Mouse (Mus musculus): ENCODE data around the gene Sacm1l. TPM values are rescaled to one million over a fixed set of nuclear protein-coding genes. Genes with fewer than 3 reads are reported as not detected.

The Sacm1l gene
- polyA plus RNA-seq, 1 experiment from 2014 or later, result 53.9 TPM

GRCm38 (mm10) chr9:123489727-123490343 lies 39.7 kb upstream of the Sacm1l start:
- Histone ChIP-seq H3K9ac (ENCODE audit: low read length) (no peak overlapping the region), H3K27ac (ENCODE audit: low read depth, low read length) (no peak overlapping the region), H3K36me3 (ENCODE audit: control insufficient read depth, insufficient read depth, low read length) (no peaks in the 10 kb centered on the region), H3K4me2 (no peak overlapping the region), H3K9me3 (ENCODE audit: control insufficient read depth, low read length) (no peaks in the 10 kb centered on the region), H3K4me1 (ENCODE audit: control insufficient read depth, insufficient read depth, low read length) (no peaks in the 10 kb centered on the region), H3K4me3 (ENCODE audit: low read depth, low read length) (no peak overlapping the region), H3K27me3 (ENCODE audit: control insufficient read depth, insufficient read depth, low read length) (no peaks in the 10 kb centered on the region)
- WGBS, result 84% methylated on average over 9 of the region's 9 CpGs
- DNase-seq (ENCODE audit: low spot score, missing footprints) (no peak), ATAC-seq (ENCODE audit: low FRiP score) (no peak)

DNA sequence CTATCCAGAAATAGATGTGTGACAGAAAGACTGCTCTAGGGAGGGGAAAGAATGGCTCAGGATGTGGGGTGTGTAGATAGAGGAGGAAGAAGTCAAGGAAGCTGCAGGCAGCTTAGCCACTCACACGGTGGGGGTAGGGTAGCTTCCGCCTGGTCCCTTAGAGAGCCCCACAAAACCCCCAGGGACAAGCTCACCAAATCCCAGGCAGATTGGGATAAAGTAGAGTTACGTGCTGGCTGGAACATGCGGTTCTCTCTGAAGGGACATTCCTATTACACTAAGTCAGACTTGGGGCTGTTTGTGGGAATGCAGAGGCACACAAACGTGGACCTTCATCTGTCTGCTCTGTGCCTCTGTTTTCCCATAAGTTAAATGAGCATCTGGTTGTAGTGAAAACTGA lies 38.6 kb upstream of the Sacm1l start:
- DNase-seq (ENCODE audit: low spot score, missing footprints) (no peak), ATAC-seq (ENCODE audit: low FRiP score) (no peak)
- H3K4me1 ChIP-seq (ENCODE audit: control insufficient read depth, insufficient read depth, low read length), result no peaks in the 10 kb centered on the region
- H3K27me3 ChIP-seq (ENCODE audit: control insufficient read depth, insufficient read depth, low read length), result no peaks in the 10 kb centered on the region
- 80% methylated on average over 5 of the region's 5 CpGs for WGBS
- no peaks in the 10 kb centered on the region for H3K9me3 ChIP-seq (ENCODE audit: control insufficient read depth, low read length)
- no peaks in the 10 kb centered on the region for H3K36me3 ChIP-seq (ENCODE audit: control insufficient read depth, insufficient read depth, low read length)
- H3K4me2 ChIP-seq, result no peak overlapping the region
- no peak overlapping the region for H3K9ac ChIP-seq (ENCODE audit: low read length)
- no peak overlapping the region for H3K27ac ChIP-seq (ENCODE audit: low read depth, low read length)
- H3K4me3 ChIP-seq (ENCODE audit: low read depth, low read length), result no peak overlapping the region

DNA sequence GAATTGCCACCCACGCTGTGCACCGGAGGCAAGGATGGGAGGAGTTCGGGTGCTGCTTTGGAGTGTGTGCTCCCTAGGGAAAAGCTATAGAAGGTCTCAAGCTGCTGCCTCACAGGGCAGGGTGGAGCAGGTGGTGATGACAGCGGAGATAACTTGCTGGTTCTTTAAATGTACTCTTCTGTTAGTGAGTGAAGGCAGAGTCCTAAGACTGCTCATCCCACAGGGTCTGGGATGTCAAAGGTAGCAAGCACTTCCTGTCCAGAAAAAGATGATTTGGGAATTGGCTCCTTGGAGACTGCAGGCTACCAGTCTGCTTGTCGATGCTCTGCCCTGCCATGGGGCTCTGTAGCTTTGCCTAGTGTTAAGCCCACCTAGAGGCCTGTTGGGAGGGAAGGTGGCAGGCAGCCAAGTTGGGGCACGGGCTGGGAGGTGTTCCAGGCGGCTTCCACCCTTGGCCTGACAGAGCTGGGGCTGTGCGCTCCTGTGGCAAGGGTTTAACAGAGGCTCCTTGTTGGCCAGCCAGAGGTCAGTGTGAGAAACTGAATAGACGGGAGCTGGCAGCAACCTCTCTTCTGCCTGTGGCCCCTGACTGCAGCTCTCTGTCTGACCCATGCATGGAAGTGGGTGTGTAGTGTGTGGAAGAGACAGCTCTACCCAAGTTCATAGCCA lies 37.5 kb upstream of the Sacm1l start:
- DNase-seq (ENCODE audit: low spot score, missing footprints) (no peak), ATAC-seq (ENCODE audit: low FRiP score) (no peak)
- no peak overlapping the region for H3K4me3 ChIP-seq (ENCODE audit: low read depth, low read length)
- 87% methylated on average over 9 of the region's 9 CpGs for WGBS
- no peaks in the 10 kb centered on the region for H3K4me1 ChIP-seq (ENCODE audit: control insufficient read depth, insufficient read depth, low read length)
- no peaks in the 10 kb centered on the region for H3K27me3 ChIP-seq (ENCODE audit: control insufficient read depth, insufficient read depth, low read length)
- no peak overlapping the region for H3K9ac ChIP-seq (ENCODE audit: low read length)
- no peak overlapping the region for H3K27ac ChIP-seq (ENCODE audit: low read depth, low read length)
- H3K4me2 ChIP-seq, result no peak overlapping the region
- no peaks in the 10 kb centered on the region for H3K36me3 ChIP-seq (ENCODE audit: control insufficient read depth, insufficient read depth, low read length)
- no peaks in the 10 kb centered on the region for H3K9me3 ChIP-seq (ENCODE audit: control insufficient read depth, low read length)

DNA sequence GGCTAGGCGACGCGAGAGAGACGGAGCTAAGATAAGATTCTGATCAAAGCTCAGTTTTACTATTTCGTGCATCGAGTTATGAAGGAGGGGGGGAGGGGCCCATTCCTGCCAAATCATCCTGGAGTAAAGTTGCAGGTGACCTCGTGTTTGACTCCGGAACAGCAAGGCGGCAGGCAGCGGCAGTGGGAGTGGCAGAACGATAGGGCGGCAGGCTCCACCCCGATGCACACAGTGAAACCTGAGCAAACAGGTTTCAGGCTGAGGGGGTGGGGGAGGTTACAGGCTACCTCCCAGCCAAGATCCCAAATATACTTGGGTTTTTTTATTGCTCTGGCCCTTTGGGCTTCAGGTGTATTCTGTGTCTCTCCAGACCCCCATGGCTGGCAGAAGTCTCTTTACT lies 32.9 kb upstream of the Sacm1l start:
- H3K27ac ChIP-seq (ENCODE audit: low read depth, low read length), result no peak overlapping the region
- H3K9ac ChIP-seq (ENCODE audit: low read length), result no peak overlapping the region
- no peaks in the 10 kb centered on the region for H3K27me3 ChIP-seq (ENCODE audit: control insufficient read depth, insufficient read depth, low read length)
- 21% methylated on average over 13 of the region's 13 CpGs for WGBS
- H3K4me1 ChIP-seq (ENCODE audit: control insufficient read depth, insufficient read depth, low read length), result no peaks in the 10 kb centered on the region
- H3K4me3 ChIP-seq (ENCODE audit: low read depth, low read length), result no peak overlapping the region
- H3K36me3 ChIP-seq (ENCODE audit: control insufficient read depth, insufficient read depth, low read length), result no peaks in the 10 kb centered on the region
- H3K4me2 ChIP-seq, result no peak overlapping the region
- ATAC-seq (ENCODE audit: low FRiP score), result no peak
- DNase-seq (ENCODE audit: low spot score, missing footprints), result no peak
- H3K9me3 ChIP-seq (ENCODE audit: control insufficient read depth, low read length), result no peaks in the 10 kb centered on the region

GRCm38 (mm10) chr9:123497906-123498305 lies 31.7 kb upstream of the Sacm1l start:
- DNase-seq (ENCODE audit: low spot score, missing footprints), result no peak
- WGBS, result 85% methylated on average over 5 of the region's 5 CpGs
- Histone ChIP-seq H3K27ac (ENCODE audit: low read depth, low read length) (no peak overlapping the region), H3K9me3 (ENCODE audit: control insufficient read depth, low read length) (no peaks in the 10 kb centered on the region), H3K9ac (ENCODE audit: low read length) (no peak overlapping the region), H3K4me1 (ENCODE audit: control insufficient read depth, insufficient read depth, low read length) (no peaks in the 10 kb centered on the region), H3K4me3 (ENCODE audit: low read depth, low read length) (no peak overlapping the region), H3K4me2 (no peak overlapping the region), H3K36me3 (ENCODE audit: control insufficient read depth, insufficient read depth, low read length) (no peaks in the 10 kb centered on the region), H3K27me3 (ENCODE audit: control insufficient read depth, insufficient read depth, low read length) (no peaks in the 10 kb centered on the region)
- no peak for ATAC-seq (ENCODE audit: low FRiP score)

GRCm38 (mm10) chr9:123500480-123500879 lies 29.1 kb upstream of the Sacm1l start:
- Histone ChIP-seq H3K9me3 (ENCODE audit: control insufficient read depth, low read length) (no peaks in the 10 kb centered on the region), H3K27ac (ENCODE audit: low read depth, low read length) (no peak overlapping the region), H3K9ac (ENCODE audit: low read length) (no peak overlapping the region), H3K4me2 (no peak overlapping the region), H3K27me3 (ENCODE audit: control insufficient read depth, insufficient read depth, low read length) (no peaks in the 10 kb centered on the region), H3K36me3 (ENCODE audit: control insufficient read depth, insufficient read depth, low read length) (no peaks in the 10 kb centered on the region), H3K4me3 (ENCODE audit: low read depth, low read length) (no peak overlapping the region), H3K4me1 (ENCODE audit: control insufficient read depth, insufficient read depth, low read length) (no peaks in the 10 kb centered on the region)
- no peak for ATAC-seq (ENCODE audit: low FRiP score)
- no peak for DNase-seq (ENCODE audit: low spot score, missing footprints)
- 90% methylated on average over 4 of the region's 4 CpGs for WGBS

DNA sequence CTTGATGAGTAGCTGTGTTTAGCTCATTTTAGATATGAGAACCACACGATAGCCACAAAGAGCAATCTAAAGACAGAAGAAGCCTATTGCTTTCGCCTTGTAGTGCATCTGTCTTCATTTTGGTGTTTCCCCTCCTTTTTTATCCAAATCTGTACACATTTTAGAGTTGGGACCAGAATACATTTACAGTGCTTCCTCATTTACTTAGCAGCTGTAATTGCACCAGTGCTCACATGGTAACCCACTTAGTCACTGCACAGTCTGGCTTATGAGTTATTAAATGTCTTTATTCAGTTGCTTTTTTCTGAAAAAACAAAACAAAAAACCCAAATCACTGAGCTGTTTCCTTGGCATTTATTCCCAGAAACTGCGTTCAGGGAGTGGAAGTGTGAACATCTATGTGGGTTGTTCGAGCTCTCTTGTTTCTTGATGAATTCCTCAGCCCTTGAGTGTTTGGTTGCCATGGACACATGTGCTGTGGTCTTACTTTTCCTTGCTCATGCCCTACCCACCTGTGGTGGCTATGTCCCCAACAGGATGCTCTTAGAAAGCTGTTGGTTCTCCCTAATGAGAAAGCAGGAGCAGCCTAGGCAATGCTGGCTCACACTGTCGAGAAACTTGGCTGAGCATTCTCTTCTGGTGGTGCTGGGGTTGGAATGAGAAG lies 26.3 kb upstream of the Sacm1l start:
- no peak for ATAC-seq (ENCODE audit: low FRiP score)
- Histone ChIP-seq H3K9ac (ENCODE audit: low read length) (no peak overlapping the region), H3K4me1 (ENCODE audit: control insufficient read depth, insufficient read depth, low read length) (no peaks in the 10 kb centered on the region), H3K9me3 (ENCODE audit: control insufficient read depth, low read length) (no peaks in the 10 kb centered on the region), H3K4me3 (ENCODE audit: low read depth, low read length) (no peak overlapping the region), H3K27me3 (ENCODE audit: control insufficient read depth, insufficient read depth, low read length) (no peaks in the 10 kb centered on the region), H3K4me2 (no peak overlapping the region), H3K27ac (ENCODE audit: low read depth, low read length) (no peak overlapping the region), H3K36me3 (ENCODE audit: control insufficient read depth, insufficient read depth, low read length) (no peaks in the 10 kb centered on the region)
- DNase-seq (ENCODE audit: low spot score, missing footprints), result no peak
- 80% methylated on average over 5 of the region's 5 CpGs for WGBS

GRCm38 (mm10) chr9:123504325-123504724 lies 25.2 kb upstream of the Sacm1l start:
- Histone ChIP-seq H3K4me3 (ENCODE audit: low read depth, low read length) (no peak overlapping the region), H3K9ac (ENCODE audit: low read length) (no peak overlapping the region), H3K4me1 (ENCODE audit: control insufficient read depth, insufficient read depth, low read length) (no peaks in the 10 kb centered on the region), H3K27me3 (ENCODE audit: control insufficient read depth, insufficient read depth, low read length) (no peaks in the 10 kb centered on the region), H3K27ac (ENCODE audit: low read depth, low read length) (no peak overlapping the region), H3K4me2 (no peak overlapping the region), H3K36me3 (ENCODE audit: control insufficient read depth, insufficient read depth, low read length) (no peaks in the 10 kb centered on the region), H3K9me3 (ENCODE audit: control insufficient read depth, low read length) (no peaks in the 10 kb centered on the region)
- ATAC-seq (ENCODE audit: low FRiP score) (peak; percentile 78), DNase-seq (ENCODE audit: low spot score, missing footprints) (peak; percentile 92)
- 11% methylated on average over 2 of the region's 2 CpGs for WGBS

GRCm38 (mm10) chr9:123505598-123505997 lies 24.0 kb upstream of the Sacm1l start:
- WGBS, result 79% methylated on average over 1 of the region's 1 CpGs

More at GRCm38 (mm10) chr9:123505598-123505997, 24.0 kb upstream of the Sacm1l start:
- H3K27ac ChIP-seq (ENCODE audit: low read depth, low read length), result no peak overlapping the region
- no peak overlapping the region for H3K9ac ChIP-seq (ENCODE audit: low read length)
- DNase-seq (ENCODE audit: low spot score, missing footprints) (no peak), ATAC-seq (ENCODE audit: low FRiP score) (no peak)
- no peaks in the 10 kb centered on the region for H3K27me3 ChIP-seq (ENCODE audit: control insufficient read depth, insufficient read depth, low read length)
- no peaks in the 10 kb centered on the region for H3K9me3 ChIP-seq (ENCODE audit: control insufficient read depth, low read length)
- no peaks in the 10 kb centered on the region; the same call in 1 of the 2 replicates for H3K36me3 ChIP-seq (ENCODE audit: control insufficient read depth, insufficient read depth, low read length)
- H3K4me2 ChIP-seq, result no peak overlapping the region
- H3K4me3 ChIP-seq (ENCODE audit: low read depth, low read length), result no peak overlapping the region
- H3K4me1 ChIP-seq (ENCODE audit: control insufficient read depth, insufficient read depth, low read length), result no peaks in the 10 kb centered on the region
